Mouse (Mus musculus): ENCODE data around the gene Amd1. TPM values are rescaled to one million over a fixed set of nuclear protein-coding genes. Genes with fewer than 3 reads are reported as not detected.

Amd1 gene
- polyA plus RNA-seq, 1 experiment from 2014 or later: 61.8 TPM

DNA sequence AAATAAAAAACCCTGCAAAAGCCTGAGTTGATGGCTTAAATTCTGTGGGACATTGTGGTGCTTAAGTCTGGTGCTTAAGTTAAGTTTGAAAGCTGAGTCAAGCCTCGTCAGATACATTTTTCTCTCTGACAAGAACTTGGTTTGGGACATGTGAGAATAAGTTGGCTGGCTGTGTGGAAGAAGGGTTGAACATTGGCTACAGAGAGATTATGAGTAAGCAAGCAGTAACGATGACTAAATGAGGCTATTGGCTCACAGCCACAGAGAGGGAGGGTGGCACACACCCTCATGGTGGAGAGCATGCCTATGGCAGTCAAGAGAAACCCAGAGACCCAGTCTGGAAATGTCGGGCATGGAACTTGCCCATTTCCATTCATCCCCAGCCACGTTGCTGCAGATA, 38.3 kb downstream of the Amd1 start:
- DNase-seq (ENCODE audit: low spot score) (no peak), ATAC-seq (ENCODE audit: low read depth) (no peak)
- Histone ChIP-seq H3K27ac (replicated peaks; ENCODE audit: low read depth, low read length) (no peak overlapping the region), H3K36me3 (ENCODE audit: control insufficient read depth, insufficient read depth, low read length) (no peaks in the 10 kb centered on the region), H3K4me3 (ENCODE audit: low read depth, low read length) (no peak overlapping the region), H3K4me1 (ENCODE audit: control insufficient read depth, insufficient read depth, low read length) (no peaks in the 10 kb centered on the region), H3K9ac (ENCODE audit: low read depth, low read length) (no peak overlapping the region), H3K27me3 (replicated peaks; ENCODE audit: control insufficient read depth, insufficient read depth, low read length) (no peaks in the 10 kb centered on the region), H3K9me3 (ENCODE audit: control insufficient read depth, low read length) (no peaks in the 10 kb centered on the region), H3K4me2 (ENCODE audit: low read depth, low read length) (no peak overlapping the region)
- WGBS: 87% methylated on average over 4 of the region's 4 CpGs

DNA sequence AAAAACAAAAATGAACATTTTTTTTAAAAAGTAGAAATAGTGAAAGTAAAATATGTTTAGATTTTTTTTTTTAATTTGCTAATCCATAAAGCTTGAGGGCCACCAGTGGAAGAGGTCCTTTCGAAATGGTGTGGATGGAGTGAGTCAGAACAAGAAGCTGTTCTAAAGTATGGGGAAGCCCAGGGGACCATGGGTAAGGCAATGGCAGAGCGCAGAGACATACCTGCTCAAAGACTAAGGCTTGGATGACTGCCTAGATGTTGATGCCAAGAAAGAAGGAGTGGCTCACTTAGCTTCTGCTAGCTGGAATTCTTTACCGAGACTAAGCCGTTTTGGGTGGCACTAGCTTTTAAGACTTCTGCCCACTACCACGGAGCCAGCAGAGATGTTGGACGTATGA, 39.8 kb downstream of the Amd1 start:
- Histone ChIP-seq H3K27me3 (replicated peaks; ENCODE audit: control insufficient read depth, insufficient read depth, low read length) (no peaks in the 10 kb centered on the region), H3K4me3 (ENCODE audit: low read depth, low read length) (no peak overlapping the region), H3K9me3 (ENCODE audit: control insufficient read depth, low read length) (no peaks in the 10 kb centered on the region), H3K4me2 (ENCODE audit: low read depth, low read length) (no peak overlapping the region), H3K36me3 (ENCODE audit: control insufficient read depth, insufficient read depth, low read length) (no peaks in the 10 kb centered on the region), H3K9ac (ENCODE audit: low read depth, low read length) (no peak overlapping the region), H3K27ac (replicated peaks; ENCODE audit: low read depth, low read length) (no peak overlapping the region), H3K4me1 (ENCODE audit: control insufficient read depth, insufficient read depth, low read length) (no peaks in the 10 kb centered on the region)
- DNase-seq (ENCODE audit: low spot score) (peak; percentile 11), ATAC-seq (ENCODE audit: low read depth) (no peak)
- 86% methylated on average over 6 of the region's 6 CpGs for WGBS

DNA sequence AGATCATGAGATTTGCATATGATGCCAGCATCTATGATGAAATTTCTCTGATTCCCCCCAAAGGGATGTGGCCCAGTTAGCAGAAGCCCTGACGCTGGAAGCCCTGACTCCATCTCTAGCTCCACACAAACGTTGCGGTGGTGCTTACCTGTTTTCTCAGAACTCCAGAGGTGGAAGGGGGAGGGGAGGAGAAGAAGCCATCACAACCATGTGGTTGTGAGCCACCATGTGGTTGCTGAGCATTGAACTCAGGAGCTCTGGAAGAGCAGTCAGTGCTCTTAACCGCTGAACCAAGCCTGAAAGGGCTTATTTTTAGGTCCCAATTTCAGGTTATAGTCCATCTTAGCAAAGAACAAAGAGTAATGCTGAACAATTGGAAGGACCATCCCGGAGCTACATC, 41.7 kb downstream of the Amd1 start:
- no peak overlapping the region for H3K4me3 ChIP-seq (ENCODE audit: low read depth, low read length)
- no peak for ATAC-seq (ENCODE audit: low read depth)
- no peaks in the 10 kb centered on the region for H3K36me3 ChIP-seq (ENCODE audit: control insufficient read depth, insufficient read depth, low read length)
- 52% methylated on average over 5 of the region's 5 CpGs for WGBS
- H3K9ac ChIP-seq (ENCODE audit: low read depth, low read length): no peak overlapping the region
- no peak for DNase-seq (ENCODE audit: low spot score)
- no peak overlapping the region for H3K27ac ChIP-seq (replicated peaks; ENCODE audit: low read depth, low read length)
- H3K27me3 ChIP-seq (replicated peaks; ENCODE audit: control insufficient read depth, insufficient read depth, low read length): no peaks in the 10 kb centered on the region
- H3K4me2 ChIP-seq (ENCODE audit: low read depth, low read length): no peak overlapping the region
- no peaks in the 10 kb centered on the region for H3K4me1 ChIP-seq (ENCODE audit: control insufficient read depth, insufficient read depth, low read length)
- no peaks in the 10 kb centered on the region for H3K9me3 ChIP-seq (ENCODE audit: control insufficient read depth, low read length)

DNA sequence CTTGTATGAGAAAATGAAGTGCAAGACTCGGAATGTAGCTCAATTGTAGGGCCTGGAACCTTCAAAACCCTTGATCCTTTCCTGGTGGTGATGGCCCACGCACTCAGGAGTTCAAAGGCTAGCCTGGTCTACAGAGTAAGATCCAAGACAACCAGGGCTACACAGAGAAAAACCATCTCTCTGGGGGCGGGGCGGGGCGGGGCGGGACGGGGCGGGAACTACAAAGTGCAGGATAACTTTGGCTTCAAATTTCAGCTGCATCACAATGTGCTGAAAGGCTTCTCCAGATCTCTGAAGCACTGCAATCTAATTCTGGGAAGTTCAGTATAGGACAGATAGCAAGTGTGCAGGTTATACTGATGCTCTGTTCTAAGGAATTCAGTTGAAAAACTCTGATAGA, 42.4 kb downstream of the Amd1 start:
- no peak overlapping the region for H3K27ac ChIP-seq (replicated peaks; ENCODE audit: low read depth, low read length)
- no peaks in the 10 kb centered on the region for H3K36me3 ChIP-seq (ENCODE audit: control insufficient read depth, insufficient read depth, low read length)
- no peak overlapping the region for H3K4me3 ChIP-seq (ENCODE audit: low read depth, low read length)
- H3K9me3 ChIP-seq (ENCODE audit: control insufficient read depth, low read length): no peaks in the 10 kb centered on the region
- 13% methylated on average over 8 of the region's 8 CpGs for WGBS
- no peak for DNase-seq (ENCODE audit: low spot score)
- H3K9ac ChIP-seq (ENCODE audit: low read depth, low read length): no peak overlapping the region
- H3K4me1 ChIP-seq (ENCODE audit: control insufficient read depth, insufficient read depth, low read length): no peaks in the 10 kb centered on the region
- no peaks in the 10 kb centered on the region for H3K27me3 ChIP-seq (replicated peaks; ENCODE audit: control insufficient read depth, insufficient read depth, low read length)
- H3K4me2 ChIP-seq (ENCODE audit: low read depth, low read length): no peak overlapping the region
- ATAC-seq (ENCODE audit: low read depth): no peak

DNA sequence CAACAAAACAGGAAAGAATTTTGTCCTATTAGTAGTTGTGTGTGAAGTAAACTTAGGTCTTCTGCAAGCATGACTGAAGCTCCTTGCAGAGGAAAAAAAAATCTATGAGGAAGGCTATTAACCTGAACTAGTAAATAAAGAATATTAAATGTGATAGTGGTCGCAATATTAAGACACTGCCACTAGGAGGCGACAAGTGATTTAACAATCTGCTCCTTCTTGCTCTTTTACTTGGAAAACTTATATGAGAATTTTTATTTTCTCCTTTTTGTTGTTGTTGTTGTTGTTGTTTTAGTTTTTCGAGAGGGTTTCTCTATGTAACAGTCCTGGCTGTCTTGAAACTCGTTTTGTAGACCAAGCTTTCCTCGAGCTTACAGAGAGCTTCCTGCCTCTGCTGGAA, 43.0 kb downstream of the Amd1 start:
- peak overlapping the region; percentile 96 for H3K27ac ChIP-seq (replicated peaks; ENCODE audit: low read depth, low read length)
- no peaks in the 10 kb centered on the region for H3K27me3 ChIP-seq (replicated peaks; ENCODE audit: control insufficient read depth, insufficient read depth, low read length)
- no peak overlapping the region for H3K9ac ChIP-seq (ENCODE audit: low read depth, low read length)
- H3K4me3 ChIP-seq (ENCODE audit: low read depth, low read length): peak overlapping the region; percentile 84; the same call in 1 of the 2 replicates
- ATAC-seq (ENCODE audit: low read depth): no peak
- H3K4me2 ChIP-seq (ENCODE audit: low read depth, low read length): peak overlapping the region; percentile 81
- peaks cover 4% of the 10 kb centered on the region for H3K36me3 ChIP-seq (ENCODE audit: control insufficient read depth, insufficient read depth, low read length)
- whole genome bisulfite sequencing: 4% methylated on average over 5 of the region's 5 CpGs
- no peaks in the 10 kb centered on the region for H3K9me3 ChIP-seq (ENCODE audit: control insufficient read depth, low read length)
- no peaks in the 10 kb centered on the region for H3K4me1 ChIP-seq (ENCODE audit: control insufficient read depth, insufficient read depth, low read length)
- DNase-seq (ENCODE audit: low spot score): peak; percentile 74

DNA sequence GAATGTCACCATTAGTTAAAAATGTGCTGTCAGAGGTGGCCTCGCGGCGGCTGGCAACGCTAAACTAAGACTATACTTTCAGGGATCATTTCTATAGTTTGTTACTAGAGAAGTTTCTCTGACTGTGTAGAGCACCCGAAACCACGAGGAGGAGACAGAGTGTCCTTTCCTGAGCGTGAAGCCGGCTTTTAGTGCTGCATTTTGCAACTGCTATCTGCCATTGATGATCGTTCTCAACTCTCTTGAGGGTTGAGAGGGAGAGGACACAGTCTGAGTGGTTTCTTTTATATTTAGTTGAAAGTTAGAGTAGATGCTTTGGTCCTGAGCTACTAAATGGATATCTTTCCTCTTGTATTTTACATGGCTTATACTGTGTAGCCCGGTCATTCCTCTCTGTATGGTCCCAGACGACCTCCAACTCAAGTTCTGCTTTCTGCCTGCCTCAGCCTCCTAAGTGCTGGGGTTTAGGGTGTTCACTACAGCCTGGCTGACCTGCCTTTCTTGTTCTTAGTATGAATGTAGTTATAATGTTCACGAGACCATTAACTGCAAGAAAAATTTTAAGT, 43.5 kb downstream of the Amd1 start:
- peak overlapping the region; percentile 96 for H3K27ac ChIP-seq (replicated peaks; ENCODE audit: low read depth, low read length)
- H3K4me1 ChIP-seq (ENCODE audit: control insufficient read depth, insufficient read depth, low read length): no peaks in the 10 kb centered on the region
- peak overlapping the region; percentile 84 for H3K4me3 ChIP-seq (ENCODE audit: low read depth, low read length)
- under 1% methylated on average over 12 of the region's 12 CpGs for WGBS
- H3K27me3 ChIP-seq (replicated peaks; ENCODE audit: control insufficient read depth, insufficient read depth, low read length): no peaks in the 10 kb centered on the region
- ATAC-seq (ENCODE audit: low read depth) (peak; percentile 88), DNase-seq (ENCODE audit: low spot score) (peak; percentile 98)
- peak overlapping the region; percentile 81 for H3K4me2 ChIP-seq (ENCODE audit: low read depth, low read length)
- no peaks in the 10 kb centered on the region for H3K9me3 ChIP-seq (ENCODE audit: control insufficient read depth, low read length)
- peaks cover 9% of the 10 kb centered on the region for H3K36me3 ChIP-seq (ENCODE audit: control insufficient read depth, insufficient read depth, low read length)
- peak overlapping the region; percentile 91 for H3K9ac ChIP-seq (ENCODE audit: low read depth, low read length)

DNA sequence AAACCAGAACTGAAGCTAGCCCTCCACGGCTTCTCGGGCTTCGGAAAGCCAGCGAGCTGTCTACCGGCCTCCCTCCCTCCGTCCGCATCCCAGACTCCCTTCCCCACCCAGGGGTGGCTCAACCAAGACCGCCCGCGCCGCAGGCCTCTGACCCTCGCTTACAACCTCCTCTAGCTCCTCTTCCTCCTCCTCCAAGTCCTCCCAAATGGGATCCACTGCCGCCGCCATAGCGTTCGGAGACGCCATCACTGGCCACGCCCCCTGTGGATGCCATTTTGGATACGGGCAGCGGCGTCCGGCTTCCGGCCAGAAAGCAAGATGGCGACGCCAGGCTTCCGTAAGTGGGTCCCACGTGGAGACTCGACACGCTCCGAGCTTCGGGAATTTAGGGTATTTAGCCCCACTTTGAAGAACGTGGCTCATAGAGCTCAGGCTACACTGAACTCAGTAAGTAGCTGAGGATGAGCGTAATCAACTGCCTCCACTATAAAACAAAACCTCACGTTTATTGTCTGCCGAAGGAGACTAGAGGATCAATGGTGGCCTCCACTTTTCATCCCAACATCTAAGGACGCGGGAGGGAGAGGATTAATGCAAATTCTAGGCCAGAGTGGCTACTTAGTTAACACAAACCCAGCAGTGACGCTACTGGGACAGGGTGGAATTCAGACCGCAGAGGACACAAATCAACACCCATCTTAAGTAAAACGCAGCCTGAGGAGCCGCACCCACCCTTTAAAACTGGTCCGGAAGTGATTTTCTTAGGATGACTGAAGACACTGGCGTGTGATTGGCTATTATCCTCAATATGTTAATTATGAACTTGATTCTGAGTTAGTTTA, 44.4 kb downstream of the Amd1 start, which contains the start of gene Gtf3c6:
Gene Gtf3c6 (minus strand): TSS at position 695 of the 842 bp plus-strand sequence.
- H3K36me3 ChIP-seq (ENCODE audit: control insufficient read depth, insufficient read depth, low read length): peaks cover 17% of the 10 kb centered on the region
- peak within 1 kb of the TSS; percentile 91 for H3K9ac ChIP-seq (ENCODE audit: low read depth, low read length)
- no peaks in the 10 kb centered on the region for H3K9me3 ChIP-seq (ENCODE audit: control insufficient read depth, low read length)
- H3K4me3 ChIP-seq (ENCODE audit: low read depth, low read length): peak within 1 kb of the TSS; percentile 84
- 0% methylated on average over 39 of the region's 43 CpGs for WGBS
- DNase-seq (ENCODE audit: low spot score): peak; percentile 97
- H3K27ac ChIP-seq (replicated peaks; ENCODE audit: low read depth, low read length): peak within 1 kb of the TSS; percentile 96
- no peaks in the 10 kb centered on the region for H3K27me3 ChIP-seq (replicated peaks; ENCODE audit: control insufficient read depth, insufficient read depth, low read length)
- no peaks in the 10 kb centered on the region for H3K4me1 ChIP-seq (ENCODE audit: control insufficient read depth, insufficient read depth, low read length)
- peak within 1 kb of the TSS; percentile 81 for H3K4me2 ChIP-seq (ENCODE audit: low read depth, low read length)
- ATAC-seq (ENCODE audit: low read depth): peak; percentile 78

DNA sequence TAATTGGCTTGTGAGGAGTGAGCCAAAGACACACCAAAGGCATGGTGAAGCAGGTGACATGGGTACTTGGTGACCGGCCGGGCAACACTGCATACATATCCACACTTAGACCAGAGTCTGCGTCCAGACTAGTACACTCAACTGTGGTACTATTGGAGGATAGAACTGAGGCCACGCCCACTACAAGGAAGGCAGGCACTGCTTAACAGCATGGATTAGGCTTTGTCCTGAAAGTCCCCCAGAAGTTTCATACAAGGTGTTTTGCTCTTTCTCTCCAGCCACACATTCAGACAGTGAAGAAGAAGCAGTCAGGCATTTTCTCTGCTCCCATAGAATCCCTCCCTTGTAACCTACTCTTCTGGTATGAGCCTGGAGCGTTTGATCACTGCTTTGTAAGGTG, 45.3 kb downstream of the Amd1 start:
- Histone ChIP-seq H3K9ac (ENCODE audit: low read depth, low read length) (peak overlapping the region; percentile 91), H3K4me2 (ENCODE audit: low read depth, low read length) (peak overlapping the region; percentile 81), H3K9me3 (ENCODE audit: control insufficient read depth, low read length) (no peaks in the 10 kb centered on the region), H3K36me3 (ENCODE audit: control insufficient read depth, insufficient read depth, low read length) (peaks cover 27% of the 10 kb centered on the region), H3K4me3 (ENCODE audit: low read depth, low read length) (peak overlapping the region; percentile 84), H3K27me3 (replicated peaks; ENCODE audit: control insufficient read depth, insufficient read depth, low read length) (no peaks in the 10 kb centered on the region), H3K27ac (replicated peaks; ENCODE audit: low read depth, low read length) (peak overlapping the region; percentile 96), H3K4me1 (ENCODE audit: control insufficient read depth, insufficient read depth, low read length) (no peaks in the 10 kb centered on the region)
- under 1% methylated on average over 5 of the region's 5 CpGs for WGBS
- ATAC-seq (ENCODE audit: low read depth): peak; percentile 56
- peak; percentile 91 for DNase-seq (ENCODE audit: low spot score)

All from embryonic facial prominence, embryonic 14.5 days (tissue).